Mouse (Mus musculus): ENCODE measurements around the gene Mrpl48.

The Mrpl48 gene

DNA sequence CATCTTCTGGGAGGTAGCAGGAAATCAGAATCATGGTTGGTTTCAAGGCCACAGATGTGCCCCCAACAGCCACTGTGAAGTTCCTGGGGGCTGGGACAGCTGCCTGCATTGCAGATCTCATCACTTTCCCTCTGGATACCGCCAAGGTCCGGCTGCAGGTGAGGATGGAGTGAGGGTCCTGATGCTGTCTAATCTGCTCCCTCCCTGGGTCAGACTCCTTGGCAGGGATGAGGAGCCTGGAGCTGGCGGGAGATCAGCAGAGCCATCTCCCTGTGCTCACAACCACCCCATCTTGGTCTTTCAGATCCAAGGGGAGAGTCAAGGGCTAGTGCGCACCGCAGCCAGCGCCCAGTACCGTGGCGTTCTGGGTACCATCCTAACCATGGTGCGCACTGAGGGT is 111.3 kb downstream of the Mrpl48 start:
- DNase-seq (ENCODE audit: low read depth, low spot score): peak; percentile 19

DNA sequence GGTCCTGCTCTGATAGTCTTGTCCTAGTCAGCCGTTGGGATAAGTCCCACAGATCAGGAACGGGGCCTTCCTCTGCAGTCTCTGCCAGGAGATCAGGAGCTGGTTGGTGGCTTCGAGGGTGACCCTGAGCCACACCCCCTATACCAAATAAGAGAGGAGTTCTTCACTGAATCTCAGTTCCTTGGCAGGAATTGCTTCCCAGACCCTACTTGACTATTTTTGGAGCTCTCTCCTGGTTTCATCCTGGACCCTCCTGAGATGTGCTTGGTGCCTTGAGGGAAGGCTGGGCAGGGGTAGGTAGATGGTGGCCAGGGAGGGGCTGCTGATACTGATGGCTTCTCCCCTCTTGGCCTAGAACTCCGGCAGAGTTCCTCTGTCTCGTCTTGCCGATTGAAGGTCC is 111.7 kb downstream of the Mrpl48 start:
- DNase-seq (ENCODE audit: low read depth, low spot score): peak; percentile 22
